Mouse (Mus musculus): Measurements from ENCODE around the gene Slc6a21.

DNA sequence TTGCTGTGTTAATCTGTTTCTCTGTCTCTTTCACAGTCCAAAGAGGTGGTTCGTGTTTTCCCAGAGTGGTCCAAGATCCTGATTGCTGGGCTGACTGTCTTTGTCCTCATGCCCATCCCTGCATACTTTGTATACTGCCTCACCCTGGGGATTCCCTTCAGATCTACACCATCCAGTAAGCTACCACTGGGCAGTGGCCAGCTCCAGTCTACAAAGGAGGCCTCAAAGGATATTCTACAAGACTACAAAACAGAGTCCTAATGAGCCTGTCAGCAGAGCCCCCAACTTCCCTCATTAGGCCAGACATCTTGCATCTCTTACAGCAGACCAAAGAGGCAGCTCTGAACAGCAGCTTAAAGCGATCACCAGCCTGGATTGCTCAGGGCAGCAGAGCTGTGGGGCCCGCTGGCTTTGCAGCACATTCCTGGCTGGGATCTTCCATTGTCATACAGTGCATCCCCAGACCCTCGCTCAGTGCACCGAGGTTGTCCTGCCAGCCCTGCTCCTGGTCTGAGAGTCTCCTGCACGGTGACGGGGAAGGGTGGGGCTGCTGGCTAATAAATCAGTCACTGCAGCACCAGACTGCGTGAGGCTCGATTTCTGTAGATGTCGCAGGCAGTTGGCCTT, 4.4 kb upstream of the Slc6a21 start:
- TF ChIP-seq EP300 (optimal IDR thresholded peaks at IDR 0.05) (no peak), CTCF (IDR thresholded peaks at IDR 0.05; ENCODE audit: low read depth) (no peak)

Data from stomach, postnatal 0 days (tissue).